Mouse (Mus musculus): ENCODE data around the gene Pou2f3.

Gene Pou2f3

DNA sequence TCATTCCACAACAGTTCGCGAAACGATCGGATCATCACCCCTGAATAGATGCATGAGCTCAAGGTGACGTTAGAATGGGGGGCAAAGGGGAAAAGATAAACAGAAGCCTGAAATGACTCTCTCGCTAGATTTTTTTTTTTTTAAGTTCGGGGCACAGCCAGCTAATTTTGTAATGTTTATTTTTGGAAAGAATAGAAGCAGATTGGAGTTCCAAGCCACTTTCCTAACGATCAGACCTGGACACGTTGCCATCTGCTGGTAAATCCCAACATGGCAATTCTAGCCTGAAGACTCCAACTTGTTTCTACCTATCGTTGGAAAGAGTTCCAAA lies 103.0 kb downstream of the Pou2f3 start, which contains the start of gene Arhgef12:
TSS of gene Arhgef12 (minus strand) at position 53 of the 331 bp plus-strand sequence.
- DNase-seq = peak; percentile 84

DNA sequence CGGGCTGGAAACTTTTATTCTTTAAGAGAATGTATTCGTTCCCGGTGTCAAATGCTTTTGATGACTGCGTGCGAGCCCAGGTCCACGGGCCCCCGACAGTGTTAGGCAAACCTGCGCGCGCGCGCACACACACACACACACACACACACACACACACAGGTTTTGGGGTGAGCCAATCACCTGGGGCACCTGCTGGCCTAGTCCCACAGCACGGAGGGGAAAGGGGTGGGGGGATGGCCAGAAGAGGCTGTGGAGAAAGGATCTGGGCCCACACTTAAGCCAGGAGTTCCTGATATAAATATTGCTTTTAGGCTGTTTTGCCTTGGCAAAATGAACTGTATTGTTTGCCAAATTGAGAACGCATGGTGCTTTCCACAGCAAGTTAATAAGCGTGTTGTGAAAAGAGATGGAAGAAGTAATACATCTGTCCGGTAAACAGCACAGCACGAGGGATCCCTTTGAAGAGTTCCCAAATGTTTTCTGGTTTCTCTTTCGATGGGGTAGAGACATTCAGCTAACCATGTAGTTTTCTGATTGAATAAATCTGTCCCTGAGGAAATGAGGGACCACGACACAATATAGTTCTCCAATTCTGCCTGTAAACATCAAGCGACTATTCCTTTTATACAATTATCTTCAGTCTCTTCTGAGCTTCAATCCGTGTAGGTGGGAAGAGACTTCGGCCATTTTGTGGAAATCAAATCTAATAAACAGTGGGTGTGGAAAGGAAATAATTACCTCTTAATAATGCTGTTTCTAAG lies 103.6 kb downstream of the Pou2f3 start:
- peak; percentile 58 for DNase-seq

DNA sequence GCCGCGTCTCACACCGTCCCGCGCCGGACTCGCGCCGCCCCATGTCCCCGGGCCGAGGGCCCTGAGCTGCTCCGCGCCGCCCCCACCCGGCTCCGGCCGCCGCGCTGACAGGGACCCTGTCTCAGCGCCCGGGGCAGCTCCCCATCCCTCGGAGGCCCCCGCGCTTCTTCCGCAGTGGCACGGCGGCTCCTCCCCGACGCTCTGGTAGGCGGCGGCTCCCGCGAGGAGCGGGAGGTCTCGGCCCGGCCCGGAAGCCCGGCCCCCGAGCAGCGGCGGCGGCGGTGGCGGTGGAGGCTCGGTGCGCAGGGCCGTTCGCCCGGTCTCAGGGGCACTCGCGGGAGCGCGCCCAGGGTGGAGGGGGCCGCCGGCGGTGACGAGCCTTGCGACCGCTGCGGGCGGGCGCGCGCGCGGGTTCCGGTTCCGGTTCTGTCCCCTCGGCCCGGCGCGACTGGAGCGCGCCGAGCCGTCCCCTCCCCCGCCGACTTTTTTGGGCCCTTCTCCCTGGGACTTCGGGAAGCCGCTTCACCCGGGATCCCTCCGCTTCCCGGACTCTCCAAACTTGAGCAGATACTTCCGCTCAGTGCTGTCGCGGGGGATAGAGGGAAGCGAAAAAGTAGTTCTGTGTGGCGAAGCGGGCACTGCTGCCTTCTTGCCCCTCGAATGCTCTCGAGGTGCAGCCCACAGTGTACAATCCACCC lies 104.4 kb downstream of the Pou2f3 start:
- peak; percentile 97 for DNase-seq

DNA sequence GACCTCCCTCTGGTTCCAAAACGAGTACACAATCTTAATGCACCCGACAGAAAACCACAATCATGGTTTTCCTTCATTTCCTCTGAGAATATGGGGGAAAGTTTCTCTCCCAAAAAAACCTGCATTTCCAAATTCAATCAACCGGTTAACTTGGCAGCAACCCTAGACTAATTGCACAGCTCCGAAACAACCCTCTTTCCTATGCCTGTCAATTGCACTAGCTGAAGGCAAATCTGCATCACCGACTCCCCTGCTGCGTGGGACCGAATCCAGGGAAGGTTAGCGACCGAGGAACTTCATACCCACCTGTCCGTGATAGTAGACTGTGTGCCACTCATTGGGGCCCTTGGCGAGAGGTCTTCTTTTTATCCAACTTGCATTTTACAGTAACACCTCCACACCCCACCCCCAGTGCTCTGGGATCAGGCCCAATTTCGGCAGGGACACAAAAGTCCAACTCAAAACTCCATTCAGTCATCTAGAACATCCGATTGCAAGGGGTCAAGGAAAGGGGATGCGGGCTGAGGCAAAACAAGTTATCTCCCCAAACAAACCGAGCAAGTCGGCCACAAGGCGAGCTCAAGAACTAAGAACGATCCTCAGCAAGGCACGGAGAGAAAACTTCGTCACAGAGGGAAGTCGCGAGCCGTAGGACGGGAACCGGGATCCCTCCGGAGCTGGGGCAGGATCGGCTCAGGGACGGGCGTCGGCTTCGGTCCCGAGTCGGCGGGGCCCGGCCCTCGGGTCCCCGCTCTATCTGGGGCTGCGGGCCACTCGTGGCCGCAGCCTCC lies 105.1 kb downstream of the Pou2f3 start:
- DNase-seq = peak; percentile 55

DNA sequence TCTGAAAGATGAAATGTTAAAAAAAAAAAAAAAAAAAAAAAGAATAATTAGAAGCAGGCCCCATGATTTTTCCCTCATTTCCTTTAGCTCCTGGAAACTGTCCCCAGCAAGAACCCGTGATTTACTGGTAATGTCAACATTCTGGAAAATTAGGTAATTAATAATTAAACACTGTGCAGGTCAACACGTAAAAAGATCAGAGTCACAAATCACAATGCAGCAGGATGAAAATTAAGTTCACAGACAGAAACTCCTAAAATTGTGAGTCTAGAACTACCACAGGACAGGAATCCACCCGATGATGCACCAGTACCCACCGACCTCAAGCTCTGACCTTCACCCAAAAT lies 105.7 kb downstream of the Pou2f3 start:
- DNase-seq = no peak

DNA sequence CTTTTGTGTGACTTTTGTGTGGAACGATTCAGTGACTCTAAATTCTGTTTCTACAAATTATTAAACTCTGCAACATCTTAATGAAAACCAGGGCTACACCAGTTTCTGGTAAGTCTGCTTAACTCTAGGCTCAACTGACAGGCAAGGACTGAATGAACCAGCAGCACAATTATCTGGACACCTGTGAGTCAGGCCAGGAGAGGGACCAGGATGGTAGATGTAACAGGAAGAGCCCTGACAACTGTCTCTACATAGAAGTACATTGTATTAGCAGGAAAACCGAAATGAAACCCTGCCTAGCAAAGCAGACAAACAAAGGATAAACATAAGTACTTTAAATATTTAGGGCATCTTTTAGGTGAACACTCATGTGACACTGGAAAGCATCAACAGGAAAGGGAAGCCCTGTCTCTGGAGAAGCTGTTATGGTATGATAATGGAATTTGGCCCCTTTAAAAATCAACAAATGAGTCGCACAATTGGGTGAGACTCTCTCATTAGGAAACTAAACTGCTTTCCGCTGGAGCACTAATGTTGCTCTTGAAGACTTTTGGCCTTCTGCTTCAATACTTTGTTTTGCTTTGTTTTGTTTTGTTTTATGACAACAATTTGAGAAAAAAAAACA lies 106.4 kb downstream of the Pou2f3 start:
- DNase-seq = peak; percentile 40

DNA sequence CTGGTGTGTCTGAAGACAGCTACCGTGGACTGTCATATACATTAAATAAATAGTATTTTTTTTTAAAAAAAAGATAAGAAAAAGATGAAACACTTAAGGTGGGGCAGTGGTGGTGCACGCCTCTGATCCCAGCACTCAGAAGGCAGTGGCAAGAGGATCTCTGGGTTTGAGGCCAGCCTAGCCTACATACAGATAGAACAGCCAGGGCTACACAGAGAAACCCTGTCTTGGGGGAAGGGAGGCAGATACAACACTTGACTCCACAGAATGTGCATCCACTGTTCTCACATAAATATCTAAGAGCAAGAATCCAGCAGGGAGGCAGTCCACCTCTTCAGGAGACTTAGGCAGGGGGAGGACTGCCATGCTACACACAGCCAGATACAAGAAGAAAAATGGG lies 107.2 kb downstream of the Pou2f3 start:
- no peak for DNase-seq

DNA sequence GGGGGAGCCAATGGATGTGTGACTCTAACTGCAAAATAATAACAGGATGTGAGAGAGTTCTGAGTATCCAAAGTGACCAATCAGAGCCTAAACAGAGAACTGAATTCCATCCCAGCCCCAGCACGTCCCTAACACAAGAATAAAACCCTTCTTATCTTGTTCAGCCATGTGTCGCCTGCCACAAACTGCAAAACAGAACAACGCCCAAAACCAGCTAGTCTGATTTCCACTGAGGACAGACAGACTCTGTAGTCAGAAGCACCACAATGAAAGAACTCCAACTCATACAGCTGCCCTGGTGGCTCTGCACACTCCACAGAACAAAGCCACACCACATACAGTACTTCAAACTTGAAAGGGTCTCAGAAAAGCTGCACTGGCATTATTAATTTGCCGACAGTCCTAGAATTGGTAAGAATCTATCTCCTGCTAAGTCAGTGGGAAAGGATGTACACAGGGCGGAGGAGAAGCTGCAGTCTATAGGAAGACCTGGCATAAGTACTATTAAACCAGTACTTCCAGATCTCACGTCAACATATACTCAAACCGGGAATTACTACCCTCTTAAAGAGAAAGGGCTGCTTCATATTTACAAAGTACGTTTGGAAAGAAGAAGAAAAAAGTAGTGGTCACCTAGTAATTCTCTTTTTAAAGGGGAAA lies 108.1 kb downstream of the Pou2f3 start:
- DNase-seq = peak; percentile 45

DNA sequence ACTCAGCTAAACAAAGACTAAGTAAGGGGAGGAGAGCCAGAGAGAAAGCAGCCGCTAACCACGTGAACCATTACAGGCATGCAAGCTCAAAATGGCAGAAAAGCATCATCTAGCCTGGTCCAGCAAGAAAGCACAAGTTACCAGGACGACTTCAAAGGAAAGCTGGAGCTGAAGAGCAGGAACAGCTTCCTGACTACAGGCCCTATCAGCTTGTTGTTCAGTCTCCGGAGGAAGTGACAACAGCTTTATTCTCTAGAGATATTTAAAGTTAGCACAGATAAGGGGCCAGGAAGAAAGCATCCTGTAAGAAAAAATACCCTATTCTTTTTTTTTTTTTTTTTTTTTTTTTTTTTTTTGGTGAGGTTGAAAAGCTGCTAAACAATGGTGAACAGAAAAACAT lies 111.2 kb downstream of the Pou2f3 start:
- DNase-seq = no peak

DNA sequence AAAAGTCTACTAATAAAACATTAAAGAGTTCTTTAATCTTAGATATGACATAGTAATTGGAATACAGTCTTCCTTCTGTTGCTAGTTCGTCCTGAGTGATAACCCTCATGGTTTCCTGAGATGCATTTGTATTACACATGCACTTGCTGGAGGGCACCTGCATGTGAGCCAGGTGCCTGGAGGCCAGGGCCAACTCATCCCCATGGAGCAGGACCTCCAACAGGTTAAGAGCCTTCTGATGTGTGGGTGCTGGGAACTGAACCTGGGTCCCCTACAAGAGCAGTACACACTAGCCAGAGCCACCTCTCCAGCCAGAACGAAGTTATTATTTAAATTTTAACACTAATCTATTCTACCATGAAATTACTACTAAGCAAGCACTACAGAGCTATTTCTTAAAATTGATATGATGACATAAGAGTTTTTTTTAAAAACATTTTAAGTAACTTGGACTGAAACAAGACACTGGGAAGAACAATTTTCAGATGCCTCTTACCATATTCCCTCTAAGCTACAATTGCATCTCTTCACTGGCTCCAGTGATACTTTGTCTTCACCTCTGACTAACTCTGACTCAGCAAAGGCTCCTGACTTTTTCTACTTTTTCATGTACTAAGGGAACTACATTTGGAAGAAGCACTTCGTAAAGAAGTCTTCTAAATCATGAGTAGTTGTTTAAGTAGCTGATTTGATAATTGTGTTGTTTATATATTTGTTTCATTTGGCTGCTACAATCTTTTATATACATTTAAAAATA lies 112.2 kb downstream of the Pou2f3 start:
- no peak for DNase-seq

DNA sequence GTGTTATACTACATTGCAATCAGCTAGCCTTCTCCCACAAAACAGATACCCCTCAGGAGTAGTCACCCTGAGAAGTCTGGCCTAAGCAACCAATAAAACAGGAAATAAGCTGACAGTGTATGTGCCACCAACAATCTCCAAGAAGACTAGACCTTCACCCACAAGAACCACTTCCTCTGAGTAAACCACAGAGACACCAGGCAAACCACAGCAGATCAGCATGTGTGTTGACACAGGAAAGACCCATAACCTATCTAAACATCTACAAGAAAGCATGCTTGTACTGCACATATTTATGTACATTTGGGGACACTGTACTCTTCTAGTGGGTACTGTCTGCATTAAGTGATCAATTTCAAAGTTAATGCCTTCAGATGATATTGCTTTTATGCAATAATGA lies 113.8 kb downstream of the Pou2f3 start:
- DNase-seq = no peak

DNA sequence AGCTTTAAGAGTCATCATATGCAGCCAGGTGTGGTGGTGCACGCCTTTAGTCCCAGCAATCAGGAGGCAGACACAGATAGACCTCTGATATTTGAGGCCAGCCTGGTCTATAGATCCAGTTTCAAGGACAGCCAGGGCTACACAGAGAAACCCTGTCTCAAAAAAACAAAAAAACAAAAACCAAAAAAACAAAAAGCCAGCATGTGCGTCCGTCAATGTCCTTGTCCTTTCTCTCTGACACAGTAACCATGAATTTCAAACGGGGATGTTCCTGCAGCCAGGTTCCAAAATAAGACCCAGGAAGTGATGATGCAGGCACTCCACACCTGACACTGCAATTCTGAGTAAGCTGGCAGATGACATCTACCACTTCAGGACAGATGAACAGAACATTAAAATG lies 115.3 kb downstream of the Pou2f3 start:
- DNase-seq = no peak

DNA sequence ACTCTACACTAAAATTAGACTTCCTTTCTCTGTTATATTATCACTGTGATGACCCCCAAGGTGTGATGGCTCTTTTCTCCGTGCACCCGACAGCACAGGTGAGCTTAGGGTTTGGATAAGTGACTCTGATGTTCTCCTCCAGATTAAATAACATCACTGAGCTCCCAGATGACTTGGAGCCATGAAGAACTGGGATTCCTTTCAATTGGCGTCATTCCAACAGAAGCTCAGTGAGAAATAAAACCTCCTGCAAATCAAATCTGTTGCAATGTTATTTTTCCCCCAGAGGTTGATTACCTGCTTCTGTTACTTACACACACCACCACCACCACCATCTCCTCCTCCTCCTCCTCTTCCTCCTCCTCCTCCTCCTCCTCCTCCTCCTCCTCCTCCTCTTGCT lies 116.4 kb downstream of the Pou2f3 start:
- peak; percentile 29 for DNase-seq

DNA sequence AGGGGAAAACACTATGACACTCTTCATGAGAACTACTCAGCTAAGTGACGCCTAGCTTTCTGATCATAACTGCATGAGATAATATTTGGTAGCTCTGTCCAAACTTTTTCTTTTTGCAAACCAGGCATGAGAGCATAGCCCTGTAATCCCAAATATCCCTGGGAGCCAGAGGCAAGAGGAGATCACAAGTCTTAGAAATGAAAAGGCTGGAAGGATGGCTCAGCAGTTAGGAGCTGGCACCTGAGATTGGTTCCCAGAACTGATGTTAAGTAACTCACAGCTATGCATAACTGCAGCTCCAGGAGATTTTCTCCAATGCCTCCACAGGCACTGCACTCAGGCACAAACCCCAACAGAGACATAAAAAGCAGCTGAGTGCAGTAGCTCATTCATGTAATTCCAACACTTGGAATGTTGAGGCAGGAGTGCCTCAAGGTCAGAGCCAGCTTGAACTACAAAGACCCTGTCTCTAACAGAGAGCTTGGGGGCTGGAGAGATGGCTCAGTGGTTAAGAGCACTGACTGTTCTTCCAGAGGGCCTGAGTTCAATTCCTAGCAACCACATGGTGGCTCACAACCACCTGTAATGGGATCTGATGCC lies 124.4 kb downstream of the Pou2f3 start:
- no peak for DNase-seq

DNA sequence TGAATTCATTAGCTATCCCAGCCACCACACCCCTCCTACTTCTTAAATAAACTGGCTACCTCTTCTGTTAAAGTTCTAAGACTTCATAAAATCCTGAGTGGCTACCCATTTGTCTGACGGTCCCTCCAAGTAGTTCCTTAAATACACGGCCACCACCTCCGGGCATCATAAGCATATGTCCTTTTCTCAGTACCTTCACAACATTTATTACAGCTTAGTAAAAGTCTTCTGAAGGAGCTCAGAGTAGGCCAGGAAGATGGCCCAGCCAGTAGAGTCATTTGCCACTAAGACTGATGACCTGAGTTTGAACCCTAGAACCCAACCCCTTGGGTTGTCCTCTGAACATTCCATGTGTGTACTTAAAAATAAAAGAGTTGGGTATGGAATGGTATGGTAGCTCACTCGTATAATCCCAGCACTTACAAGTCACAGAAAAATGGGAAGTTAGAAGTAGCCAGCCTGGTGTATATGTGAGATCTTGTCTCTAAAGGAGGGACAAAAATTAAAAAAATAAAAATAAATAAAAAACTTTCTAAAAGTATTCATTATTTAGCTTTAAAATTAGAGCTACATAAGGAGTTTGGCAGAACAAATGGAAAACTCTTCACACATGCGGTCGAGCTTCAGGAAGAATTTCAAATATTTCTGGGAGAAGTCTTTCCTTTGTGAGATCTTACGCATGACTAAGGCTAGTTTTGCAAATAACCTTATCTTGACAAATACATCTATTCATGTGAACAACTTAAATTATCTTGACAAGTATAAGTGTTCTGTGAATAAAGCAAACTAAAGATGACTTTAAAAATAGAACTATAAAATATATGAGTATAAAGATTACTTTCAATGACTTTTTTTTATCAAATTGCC lies 125.4 kb downstream of the Pou2f3 start:
- DNase-seq = no peak

DNA sequence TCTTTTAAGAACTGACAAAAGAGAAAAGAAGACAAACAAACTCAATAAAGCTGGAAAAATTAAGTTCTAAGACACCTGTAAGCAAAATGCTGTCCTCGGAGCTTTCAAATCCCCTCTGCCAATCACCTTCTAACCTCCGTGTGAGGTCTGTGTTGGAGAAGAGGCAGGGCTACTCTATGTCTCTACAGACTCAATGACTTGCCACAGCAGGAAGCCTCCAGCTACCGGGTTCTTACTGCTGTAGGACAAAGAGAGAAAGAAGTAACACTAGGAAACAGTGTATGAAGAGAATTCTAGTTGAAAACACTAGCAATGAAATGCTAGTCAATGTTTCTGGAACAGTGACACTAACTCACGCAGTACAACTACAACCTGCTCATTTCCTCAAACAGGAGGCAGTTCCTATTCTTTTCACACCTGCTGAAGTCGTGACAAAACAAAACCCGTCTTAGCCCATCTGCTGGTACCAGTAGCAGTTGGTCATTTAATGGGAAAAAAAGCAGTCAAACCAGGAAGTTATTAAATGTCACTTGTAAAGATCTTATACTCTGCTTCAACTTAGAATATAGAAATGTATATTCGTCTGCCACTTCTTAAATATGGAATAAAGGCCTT lies 126.6 kb downstream of the Pou2f3 start:
- DNase-seq = no peak

DNA sequence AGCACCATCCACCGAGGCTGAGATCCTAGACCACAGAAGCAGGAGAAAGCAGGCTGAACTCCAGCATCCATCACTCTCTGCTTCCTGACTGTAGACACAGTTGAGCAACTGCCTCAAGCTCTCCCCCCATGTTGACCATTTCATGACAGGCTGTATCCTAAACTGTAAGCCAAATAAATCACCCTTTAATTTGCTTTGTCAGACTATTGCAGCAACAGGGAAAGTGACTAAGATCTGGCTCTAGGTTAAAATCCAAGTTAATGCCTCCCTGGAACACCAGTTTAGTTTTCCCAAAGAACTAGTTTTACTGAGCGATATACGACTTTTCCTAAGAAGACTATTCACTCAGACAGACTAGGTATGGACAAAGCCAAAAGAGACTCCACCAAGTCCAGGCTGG lies 131.5 kb downstream of the Pou2f3 start:
- DNase-seq = no peak

DNA sequence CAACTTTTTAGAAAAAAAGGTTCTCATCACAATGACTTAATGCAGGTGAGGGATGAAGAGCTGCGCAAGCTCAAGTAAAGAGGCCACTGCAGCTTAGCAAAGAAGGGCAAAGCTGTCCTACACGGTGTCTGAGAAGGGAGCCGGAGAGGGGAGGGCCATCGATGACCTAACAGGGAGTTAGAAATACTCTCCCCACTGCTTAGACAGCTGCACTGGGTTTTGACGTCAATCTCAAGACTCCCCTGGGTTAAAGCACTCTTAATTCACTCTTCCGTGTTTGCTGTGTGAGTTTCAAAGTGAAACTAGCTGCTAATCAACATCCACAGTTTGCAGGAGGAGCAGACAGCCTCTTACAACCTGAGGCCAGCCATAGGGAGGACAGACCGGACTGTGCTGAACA lies 134.0 kb downstream of the Pou2f3 start:
- DNase-seq = no peak

DNA sequence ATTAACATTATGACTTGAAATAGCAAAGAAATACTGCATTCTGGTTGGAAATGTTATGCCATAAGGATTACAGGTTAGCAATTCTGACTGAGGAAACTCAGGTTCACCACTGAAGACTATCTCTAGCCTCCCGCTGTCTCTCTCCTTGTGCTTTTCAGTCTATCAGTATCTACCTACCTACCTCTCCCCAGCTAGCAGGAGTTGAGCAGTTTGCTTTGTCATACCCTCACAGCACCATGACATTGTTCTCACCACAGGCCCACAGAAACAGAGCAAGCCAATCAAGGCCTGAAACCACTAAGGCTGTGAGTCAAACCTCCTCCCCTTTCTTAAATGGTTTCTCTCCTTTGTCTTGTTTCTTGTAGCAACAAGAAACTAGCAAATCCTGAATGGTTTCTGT lies 135.6 kb downstream of the Pou2f3 start:
- no peak for DNase-seq
